Mouse (Mus musculus) liver, postnatal 0 days (tissue): ENCODE data around the gene Trib3.

ENCODE experiments used
- CTCF ChIP-seq: sonication (generic); IDR thresholded peaks from 2 replicates; pipeline ENCODE4 v1.5.1; 2016; ENCODE audit warnings: antibody characterized with exemption, low read depth
- EP300 ChIP-seq: IDR thresholded peaks from 2 replicates; pipeline ENCODE4 v1.6.1; 2016; ENCODE audit warnings: antibody characterized with exemption, low read depth, mild to moderate bottlenecking

DNA sequence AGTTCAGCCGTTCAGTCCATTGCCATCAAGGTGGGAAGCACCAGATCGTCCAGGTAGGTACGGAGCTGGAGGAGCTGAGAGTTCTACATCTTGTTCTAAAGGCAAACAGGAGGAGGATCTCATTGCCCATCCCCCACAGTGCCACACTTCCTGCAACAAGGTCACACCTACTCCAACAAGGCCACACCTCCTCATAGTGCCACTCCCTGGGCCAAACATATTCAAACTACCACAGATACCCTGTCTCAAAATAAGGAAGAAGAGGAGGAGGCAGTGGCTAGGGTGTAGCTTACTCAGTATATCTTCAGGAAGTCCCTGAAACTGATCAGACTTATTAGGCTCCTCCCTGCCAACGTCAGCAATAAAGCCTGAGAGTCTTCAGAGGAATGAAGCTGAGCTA lies 40.4 kb upstream of the Trib3 start:
- no peak for TF ChIP-seq CTCF
- TF ChIP-seq EP300 = no peak
